In the genomic region with DNA sequence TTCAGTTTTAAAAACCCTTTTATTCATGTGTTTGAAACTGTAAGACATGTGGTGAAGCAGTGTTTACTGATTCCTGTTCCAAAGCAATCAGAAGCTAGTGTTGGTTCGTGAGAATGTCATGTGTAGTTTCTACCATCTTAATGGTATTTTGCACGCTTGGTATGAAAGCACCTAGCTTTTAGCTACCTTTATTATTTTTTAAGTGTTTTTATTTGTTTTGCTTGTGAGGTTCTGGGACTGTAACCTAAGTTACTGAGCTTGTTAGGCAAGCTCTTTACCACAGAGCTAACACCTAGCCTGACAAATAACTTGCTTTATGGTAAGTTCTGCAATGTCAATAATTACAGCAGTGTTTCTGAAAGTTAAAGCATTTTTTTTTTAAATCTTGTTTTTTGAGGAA, we compare ENCODE assay signal across 9 mouse cellular contexts. TPM values are rescaled to one million over a fixed set of nuclear protein-coding genes. Genes with fewer than 3 reads are reported as not detected.
DNase-seq lines count a peak whose midpoint lies in the region; ATAC-seq and TF ChIP-seq lines count a peak whose summit lies in the region.
"Had no signal": no experiment of that assay in that cellular context is flagged by ENCODE, and none has a peak within 500 bp of the region (broad histone marks: within the 10 kb centered on the region; RNA-seq: fewer than 3 reads in every experiment).

No protein-coding gene starts in this region.

- WGBS in heart, embryonic 11.5 days (ENCODE audit: insufficient replicate concordance): 57% methylated on average over 2 of the region's 2 CpGs
- WGBS in forebrain, embryonic 13.5 days: 54% methylated on average over 2 of the region's 2 CpGs
- 36% methylated on average over 2 of the region's 2 CpGs for WGBS in liver, embryonic 14.5 days (ENCODE audit: insufficient replicate concordance)

- no peak for TF ChIP-seq EP300 in liver, embryonic 14.5 days (IDR thresholded peaks at IDR 0.05; ENCODE audit: low read depth)

- no peaks in the 10 kb centered on the region for H3K9me3 ChIP-seq in heart, embryonic 11.5 days (replicated peaks; ENCODE audit: control insufficient read depth, low read length)
- no peaks in the 10 kb centered on the region for H3K9me3 ChIP-seq in forebrain, embryonic 13.5 days (replicated peaks)
- no peaks in the 10 kb centered on the region for H3K9me3 ChIP-seq in liver, embryonic 14.5 days (ENCODE audit: control insufficient read depth, low read length)

- H3K4me2 ChIP-seq in heart, embryonic 11.5 days: peak overlapping the region; percentile 82
- peak overlapping the region; percentile 66 for H3K4me2 ChIP-seq in forebrain, embryonic 13.5 days
- peak overlapping the region; percentile 91 for H3K4me2 ChIP-seq in liver, embryonic 14.5 days (ENCODE audit: low read depth)

- H3K4me3 ChIP-seq in heart, embryonic 11.5 days (ENCODE audit: low read depth, low read length): peak overlapping the region; percentile 78
- peak overlapping the region; percentile 86 for H3K4me3 ChIP-seq in forebrain, embryonic 13.5 days
- peak overlapping the region; percentile 89 to 93; a peak in 3 of 4 replicates for H3K4me3 ChIP-seq in liver, embryonic 14.5 days (ENCODE audit: insufficient read depth in 1 of 2, low read depth in 2 of 2, low read length in 2 of 2)

- H3K27me3 ChIP-seq in heart, embryonic 11.5 days (ENCODE audit: control insufficient read depth, insufficient read depth, low read length): no peaks in the 10 kb centered on the region
- no peaks in the 10 kb centered on the region for H3K27me3 ChIP-seq in forebrain, embryonic 13.5 days
- H3K27me3 ChIP-seq in liver, embryonic 14.5 days (ENCODE audit: control insufficient read depth, insufficient read depth, low read length): no peaks in the 10 kb centered on the region

- no peak overlapping the region for H3K27ac ChIP-seq in heart, embryonic 11.5 days (ENCODE audit: low read depth, low read length)
- no peak overlapping the region for H3K27ac ChIP-seq in forebrain, embryonic 13.5 days
- H3K27ac ChIP-seq in liver, embryonic 14.5 days: no peak overlapping the region

- no peak for ATAC-seq in heart, embryonic 11.5 days (replicated peaks; ENCODE audit: insufficient number of reproducible peaks, low FRiP score, low TSS enrichment)
- ATAC-seq in forebrain, embryonic 13.5 days: no peak
- no peak for ATAC-seq in liver, embryonic 14.5 days (ENCODE audit: insufficient read depth)
- no peak for ATAC-seq in activated CD4-positive, CD25-positive, alpha-beta regulatory T cell, adult 4 months

- peak overlapping the region; percentile 19; the same call in 1 of the 2 replicates for H3K9ac ChIP-seq in heart, embryonic 11.5 days (ENCODE audit: low read depth, low read length)
- peak overlapping the region; percentile 86; the same call in 1 of the 2 replicates for H3K9ac ChIP-seq in forebrain, embryonic 13.5 days
- peak overlapping the region; percentile 21; the same call in 1 of the 2 replicates for H3K9ac ChIP-seq in liver, embryonic 14.5 days (replicated peaks)

- H3K4me1 ChIP-seq in heart, embryonic 11.5 days (ENCODE audit: control insufficient read depth, insufficient read depth, low read length): peaks cover 12% of the 10 kb centered on the region
- peaks cover 36% of the 10 kb centered on the region for H3K4me1 ChIP-seq in forebrain, embryonic 13.5 days
- H3K4me1 ChIP-seq in liver, embryonic 14.5 days (replicated peaks; ENCODE audit: control insufficient read depth in 2 of 2, insufficient read depth in 2 of 2, low read length in 1 of 2): peaks cover 18 to 21% of the 10 kb centered on the region in 2 experiments

- no peak for DNase-seq in heart, adult 9 months (ENCODE audit: low spot score in 2 of 2)
- peak; percentile 54 for DNase-seq in A20 (ENCODE audit: low read depth, low spot score)
- no peak for DNase-seq in liver, embryonic 14.5 days (ENCODE audit: low read depth in 3 of 3, low spot score in 3 of 3)
- no peak for DNase-seq in adrenal gland, adult (ENCODE audit: inconsistent age in 2 of 2, low spot score in 1 of 2)
- no peak for DNase-seq in adrenal gland, adult 8-10 months
- DNase-seq: cerebellum, postnatal 25 days had no signal

- H3K36me3 ChIP-seq in heart, embryonic 11.5 days (ENCODE audit: control insufficient read depth, insufficient read depth, low read length): no peaks in the 10 kb centered on the region
- H3K36me3 ChIP-seq in forebrain, embryonic 13.5 days (ENCODE audit: poor library complexity, severe bottlenecking): no peaks in the 10 kb centered on the region
- H3K36me3 ChIP-seq in liver, embryonic 14.5 days (replicated peaks; ENCODE audit: control insufficient read depth, insufficient read depth, low read depth): no peaks in the 10 kb centered on the region

- TF ChIP-seq CTCF in liver, embryonic 14.5 days (IDR thresholded peaks at IDR 0.05; ENCODE audit: low read depth): no peak

RNA-seq across cellular contexts. Expression of a gene that starts 1.7 kb away (rescaled TPM):
- 3.1 and 3.2 TPM in 2 replicates for polyA plus RNA-seq in heart, embryonic 11.5 days (2014; fragmentation: Nextera tagmentation; extraction: Ambion mirVana)
- 9.9 and 11.3 TPM in 2 replicates for polyA plus RNA-seq in forebrain, embryonic 13.5 days (2015; fragmentation: Nextera tagmentation; extraction: Ambion mirVana)
- 2.5 and 3.3 TPM in 2 replicates for polyA plus RNA-seq in liver, embryonic 14.5 days (2012; rRNA removed)
- 2.1 and 2.2 TPM in 2 replicates for polyA plus RNA-seq in liver, embryonic 14.5 days (2014; fragmentation: Nextera tagmentation; extraction: Ambion mirVana)
- 10 to 100 TPM; 50.4 to 77.4 (median 56.5) TPM for total RNA-seq in adrenal gland, adult 8-10 months (2022)
- 10 to 100 TPM; 19.6 to 27.1 TPM for polyA plus RNA-seq in activated CD4-positive, CD25-positive, alpha-beta regulatory T cell, adult 4 months (2017; shearing (Covaris generic))

Comparison
In these comparisons a context has a peak if more than half of its experiments do, and no peak if none do; other contexts are left out.
1. H3K9ac ChIP-seq: peak in every context shown above with its lines; median percentile 86 in forebrain, embryonic 13.5 days; 21 in liver, embryonic 14.5 days; 19 in heart, embryonic 11.5 days.